Mouse (Mus musculus): ENCODE measurements around the gene Sh3gl2. TPM values are rescaled to one million over a fixed set of nuclear protein-coding genes. Genes with fewer than 3 reads are reported as not detected.

The Sh3gl2 gene
- polyA plus RNA-seq, 1 experiment = 0.22 TPM

- DNase-seq = no peak
- no peak overlapping the region for H3K4me3 ChIP-seq (ENCODE audit: control insufficient read depth, insufficient read depth, low read length)
- H3K27ac ChIP-seq (ENCODE audit: control insufficient read depth, insufficient read depth, low read length) = no peak overlapping the region
- no peaks in the 10 kb centered on the region for H3K27me3 ChIP-seq (ENCODE audit: control insufficient read depth, insufficient read depth, low read length)
- H3K4me1 ChIP-seq (replicated peaks; ENCODE audit: control insufficient read depth, insufficient read depth, low read length) = no peaks in the 10 kb centered on the region
- no peaks in the 10 kb centered on the region for H3K36me3 ChIP-seq (ENCODE audit: control insufficient read depth, insufficient read depth, low read length)
- no peak for TF ChIP-seq POLR2A (IDR thresholded peaks at IDR 0.05; ENCODE audit: control insufficient read depth, extremely low read depth, insufficient read depth, low read length, poor library complexity)
- no peak for TF ChIP-seq CTCF (IDR thresholded peaks at IDR 0.05; ENCODE audit: borderline replicate concordance, control insufficient read depth, extremely low read depth, insufficient read depth, low read length, poor library complexity)
- 91% methylated on average over 12 of the region's 12 CpGs for WGBS
These were observed 56.0 kb downstream of the Sh3gl2 start for GRCm38 (mm10) chr4:85260687-85261658.

DNA sequence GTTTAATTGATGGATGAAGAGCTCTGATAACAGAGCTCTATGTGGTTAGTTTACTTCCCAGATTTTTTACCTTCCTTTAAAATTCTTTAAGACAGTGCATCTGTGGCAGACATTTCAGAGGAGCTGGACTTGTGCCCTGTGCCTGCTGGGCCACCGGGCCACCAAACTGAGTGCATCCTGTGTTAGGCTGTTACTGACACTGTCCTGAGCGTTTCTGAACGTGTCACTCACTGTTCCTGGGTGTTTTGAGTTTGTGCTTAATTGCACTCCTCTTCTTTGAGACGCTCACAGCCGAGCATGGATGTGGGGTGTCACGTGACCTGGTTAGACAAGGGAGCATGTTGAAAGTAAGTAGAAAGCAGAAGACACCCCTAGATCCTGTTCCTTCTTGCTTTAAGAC is 57.2 kb downstream of the Sh3gl2 start:
- Histone ChIP-seq H3K4me3 (ENCODE audit: control insufficient read depth, insufficient read depth, low read length) (no peak overlapping the region), H3K4me1 (replicated peaks; ENCODE audit: control insufficient read depth, insufficient read depth, low read length) (no peaks in the 10 kb centered on the region), H3K27ac (ENCODE audit: control insufficient read depth, insufficient read depth, low read length) (no peak overlapping the region), H3K27me3 (ENCODE audit: control insufficient read depth, insufficient read depth, low read length) (no peaks in the 10 kb centered on the region), H3K36me3 (ENCODE audit: control insufficient read depth, insufficient read depth, low read length) (no peaks in the 10 kb centered on the region)
- WGBS = 75% methylated on average over 6 of the region's 6 CpGs
- no peak for DNase-seq
- TF ChIP-seq CTCF (IDR thresholded peaks at IDR 0.05; ENCODE audit: borderline replicate concordance, control insufficient read depth, extremely low read depth, insufficient read depth, low read length, poor library complexity) = no peak
- no peak for TF ChIP-seq POLR2A (IDR thresholded peaks at IDR 0.05; ENCODE audit: control insufficient read depth, extremely low read depth, insufficient read depth, low read length, poor library complexity)

DNA sequence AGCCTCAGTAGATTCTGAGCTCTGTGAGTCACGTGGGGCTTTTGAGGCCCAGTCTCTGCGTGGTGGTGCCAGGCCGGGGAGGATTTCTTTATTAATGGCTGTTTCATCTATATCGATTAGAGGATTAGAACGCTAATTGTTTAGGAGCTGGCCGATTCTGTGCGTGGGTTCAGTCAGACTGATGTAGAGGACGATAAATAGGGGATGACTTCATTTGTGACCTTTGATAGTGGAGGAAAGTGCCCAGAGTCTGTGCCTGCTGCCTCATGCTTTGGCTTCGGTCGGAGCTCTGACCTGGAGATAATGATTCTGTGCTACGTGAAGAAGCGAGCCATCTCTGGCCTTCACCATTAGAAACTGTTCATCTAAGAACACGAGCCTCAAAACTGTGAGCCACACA is 57.7 kb downstream of the Sh3gl2 start:
- Histone ChIP-seq H3K27me3 (ENCODE audit: control insufficient read depth, insufficient read depth, low read length) (no peaks in the 10 kb centered on the region), H3K36me3 (ENCODE audit: control insufficient read depth, insufficient read depth, low read length) (no peaks in the 10 kb centered on the region), H3K27ac (ENCODE audit: control insufficient read depth, insufficient read depth, low read length) (no peak overlapping the region), H3K4me1 (replicated peaks; ENCODE audit: control insufficient read depth, insufficient read depth, low read length) (no peaks in the 10 kb centered on the region), H3K4me3 (ENCODE audit: control insufficient read depth, insufficient read depth, low read length) (no peak overlapping the region)
- TF ChIP-seq POLR2A (IDR thresholded peaks at IDR 0.05; ENCODE audit: control insufficient read depth, extremely low read depth, insufficient read depth, low read length, poor library complexity) (no peak), CTCF (IDR thresholded peaks at IDR 0.05; ENCODE audit: borderline replicate concordance, control insufficient read depth, extremely low read depth, insufficient read depth, low read length, poor library complexity) (no peak)
- DNase-seq = no peak
- 96% methylated on average over 13 of the region's 13 CpGs for WGBS

GRCm38 (mm10) chr4:85267456-85267855 is 62.5 kb downstream of the Sh3gl2 start:
- H3K4me1 ChIP-seq (replicated peaks; ENCODE audit: control insufficient read depth, insufficient read depth, low read length) = no peaks in the 10 kb centered on the region
- no peak for DNase-seq
- H3K27ac ChIP-seq (ENCODE audit: control insufficient read depth, insufficient read depth, low read length) = no peak overlapping the region
- 82% methylated on average over 2 of the region's 2 CpGs for WGBS
- no peaks in the 10 kb centered on the region for H3K36me3 ChIP-seq (ENCODE audit: control insufficient read depth, insufficient read depth, low read length)
- H3K4me3 ChIP-seq (ENCODE audit: control insufficient read depth, insufficient read depth, low read length) = no peak overlapping the region
- H3K27me3 ChIP-seq (ENCODE audit: control insufficient read depth, insufficient read depth, low read length) = no peaks in the 10 kb centered on the region
- TF ChIP-seq POLR2A (IDR thresholded peaks at IDR 0.05; ENCODE audit: control insufficient read depth, extremely low read depth, insufficient read depth, low read length, poor library complexity) = no peak
- no peak for TF ChIP-seq CTCF (IDR thresholded peaks at IDR 0.05; ENCODE audit: borderline replicate concordance, control insufficient read depth, extremely low read depth, insufficient read depth, low read length, poor library complexity)

DNA sequence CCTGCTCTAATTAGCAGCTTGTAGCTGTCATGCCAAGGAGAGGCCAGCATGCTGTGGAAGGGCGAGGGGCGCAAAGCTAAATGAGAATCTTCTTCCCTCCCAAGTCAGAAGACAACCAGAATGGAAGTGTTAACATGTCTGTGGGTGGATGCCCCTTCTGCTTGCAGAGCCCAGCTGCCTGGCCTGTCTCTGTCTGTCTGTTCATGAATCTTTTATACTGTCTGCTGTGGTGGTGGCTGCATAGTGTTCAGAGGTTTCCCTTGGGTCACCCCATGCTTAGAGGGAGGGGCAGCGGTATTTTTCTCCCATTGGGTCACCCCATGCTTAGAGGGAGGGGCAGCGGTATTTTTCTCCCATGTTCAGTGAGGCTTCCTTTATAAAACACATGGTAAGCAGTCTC is 68.0 kb downstream of the Sh3gl2 start:
- 86% methylated on average over 4 of the region's 4 CpGs for WGBS
- TF ChIP-seq POLR2A (IDR thresholded peaks at IDR 0.05; ENCODE audit: control insufficient read depth, extremely low read depth, insufficient read depth, low read length, poor library complexity) = no peak
- no peak for TF ChIP-seq CTCF (IDR thresholded peaks at IDR 0.05; ENCODE audit: borderline replicate concordance, control insufficient read depth, extremely low read depth, insufficient read depth, low read length, poor library complexity)
- H3K4me3 ChIP-seq (ENCODE audit: control insufficient read depth, insufficient read depth, low read length) = no peak overlapping the region

GRCm38 (mm10) chr4:85273452-85273851 is 68.5 kb downstream of the Sh3gl2 start:
- no peaks in the 10 kb centered on the region for H3K27me3 ChIP-seq (ENCODE audit: control insufficient read depth, insufficient read depth, low read length)

More for the DNA sequence above, 68.0 kb downstream of the Sh3gl2 start:
- DNase-seq = no peak
- H3K27ac ChIP-seq (ENCODE audit: control insufficient read depth, insufficient read depth, low read length) = no peak overlapping the region
- H3K4me1 ChIP-seq (replicated peaks; ENCODE audit: control insufficient read depth, insufficient read depth, low read length) = no peaks in the 10 kb centered on the region
- no peaks in the 10 kb centered on the region for H3K36me3 ChIP-seq (ENCODE audit: control insufficient read depth, insufficient read depth, low read length)
- H3K27me3 ChIP-seq (ENCODE audit: control insufficient read depth, insufficient read depth, low read length) = no peaks in the 10 kb centered on the region

More at GRCm38 (mm10) chr4:85273452-85273851, 68.5 kb downstream of the Sh3gl2 start:
- WGBS = 68% methylated on average over 3 of the region's 3 CpGs
- H3K4me3 ChIP-seq (ENCODE audit: control insufficient read depth, insufficient read depth, low read length) = no peak overlapping the region
- no peaks in the 10 kb centered on the region for H3K4me1 ChIP-seq (replicated peaks; ENCODE audit: control insufficient read depth, insufficient read depth, low read length)
- H3K27ac ChIP-seq (ENCODE audit: control insufficient read depth, insufficient read depth, low read length) = no peak overlapping the region
- TF ChIP-seq CTCF (IDR thresholded peaks at IDR 0.05; ENCODE audit: borderline replicate concordance, control insufficient read depth, extremely low read depth, insufficient read depth, low read length, poor library complexity) (no peak), POLR2A (IDR thresholded peaks at IDR 0.05; ENCODE audit: control insufficient read depth, extremely low read depth, insufficient read depth, low read length, poor library complexity) (no peak)
- no peaks in the 10 kb centered on the region for H3K36me3 ChIP-seq (ENCODE audit: control insufficient read depth, insufficient read depth, low read length)
- no peak for DNase-seq

Data from thymus, adult 2 months (tissue).